Mouse (Mus musculus) heart, postnatal 0 days (tissue): Measurements from ENCODE around the gene Speer4e.
"Not testable (repeated sequence)": the region's sequence is repeated elsewhere in the genome, so short reads cannot be mapped to it uniquely, and the experiment has no call there.

Experiments
- CTCF ChIP-seq: IDR thresholded peaks from 2 replicates; pipeline ENCODE4 v1.5.1; 2016; ENCODE audit warnings: antibody characterized with exemption, control low read depth, low read depth
- EP300 ChIP-seq: IDR thresholded peaks from 2 replicates; pipeline ENCODE4 v1.6.1; 2016; ENCODE audit warnings: antibody characterized with exemption, low read depth

- TF ChIP-seq CTCF, EP300: not testable (repeated sequence)
Observed at GRCm38 (mm10) chr5:14947482-14948198, 9.4 kb upstream of the Speer4e start.
